Mouse (Mus musculus): ENCODE measurements around the gene Shank1. TPM values are rescaled to one million over a fixed set of nuclear protein-coding genes. Genes with fewer than 3 reads are reported as not detected.

The Shank1 gene
- polyA plus RNA-seq, 1 experiment, result 138 TPM

Other genes starting within 250 kb of the Shank1 start
- not detected in 2 replicates for gene Klk1b21, start 207.9 kb upstream of the Shank1 start, polyA plus RNA-seq (2012; rRNA removed)
- gene Klk1b22, start 197.6 kb upstream of the Shank1 start, polyA plus RNA-seq (2012; rRNA removed), result not detected in 2 replicates
- not detected in 2 replicates for gene Klk1b16, start 173.5 kb upstream of the Shank1 start, polyA plus RNA-seq (2012; rRNA removed)
- gene Klk1b24, start 122.0 kb upstream of the Shank1 start, polyA plus RNA-seq (2012; rRNA removed), result not detected in 2 replicates
- not detected in 2 replicates for gene Klk1b3, start 112.1 kb upstream of the Shank1 start, polyA plus RNA-seq (2012; rRNA removed)
- gene Klk1b4, start 102.8 kb upstream of the Shank1 start, polyA plus RNA-seq (2012; rRNA removed), result not detected in 2 replicates
- not detected in 2 replicates for gene Klk1b5, start 94.3 kb upstream of the Shank1 start, polyA plus RNA-seq (2012; rRNA removed)
- 0.25 TPM in 1 of 2 replicates, not detected in the other for gene Klk1, start 84.9 kb upstream of the Shank1 start, polyA plus RNA-seq (2012; rRNA removed)
- not detected in 2 replicates for gene Gm36864, start 74.1 kb upstream of the Shank1 start, polyA plus RNA-seq (2012; rRNA removed)
- gene 1700028J19Rik, start 63.6 kb upstream of the Shank1 start, polyA plus RNA-seq (2012; rRNA removed), result 2.1 TPM in 2 replicates
- gene 2410002F23Rik, start 63.5 kb upstream of the Shank1 start, polyA plus RNA-seq (2012; rRNA removed), result 114 and 118 TPM in 2 replicates
- gene Acp4, start 52.9 kb upstream of the Shank1 start, polyA plus RNA-seq (2012; rRNA removed), result not detected in 2 replicates
- 0.82 and 0.99 TPM in 2 replicates for gene Gm15517, start 48.8 kb upstream of the Shank1 start, polyA plus RNA-seq (2012; rRNA removed)
- 4.8 and 5.4 TPM in 2 replicates for gene Clec11a, start 3.4 kb upstream of the Shank1 start, polyA plus RNA-seq (2012; rRNA removed)
- 56.7 and 57.0 TPM in 2 replicates for gene Syt3, start 73.8 kb downstream of the Shank1 start, polyA plus RNA-seq (2012; rRNA removed)
- gene 1700008O03Rik, start 75.6 kb downstream of the Shank1 start, polyA plus RNA-seq (2012; rRNA removed), result 3.7 and 3.8 TPM in 2 replicates
- gene Lrrc4b, start 118.8 kb downstream of the Shank1 start, polyA plus RNA-seq (2012; rRNA removed), result 230 and 247 TPM in 2 replicates
- 12.2 and 14.4 TPM in 2 replicates for gene Aspdh, start 155.1 kb downstream of the Shank1 start, polyA plus RNA-seq (2012; rRNA removed)
- 169 and 184 TPM in 2 replicates for gene Josd2, start 157.7 kb downstream of the Shank1 start, polyA plus RNA-seq (2012; rRNA removed)
- gene Emc10, start 186.3 kb downstream of the Shank1 start, polyA plus RNA-seq (2012; rRNA removed), result 252 and 282 TPM in 2 replicates
- 27.3 and 33.6 TPM in 2 replicates for gene Fam71e1, start 186.3 kb downstream of the Shank1 start, polyA plus RNA-seq (2012; rRNA removed)
- 0.11 and 0.12 TPM in 2 replicates for gene Mybpc2, start 214.4 kb downstream of the Shank1 start, polyA plus RNA-seq (2012; rRNA removed)
- gene Spib, start 221.8 kb downstream of the Shank1 start, polyA plus RNA-seq (2012; rRNA removed), result 0.08 and 0.11 TPM in 2 replicates
- gene Pold1, start 238.6 kb downstream of the Shank1 start, polyA plus RNA-seq (2012; rRNA removed), result 14.9 and 15.3 TPM in 2 replicates
- gene Nr1h2, start 243.7 kb downstream of the Shank1 start, polyA plus RNA-seq (2012; rRNA removed), result 82.9 and 90.2 TPM in 2 replicates